Mouse (Mus musculus): ENCODE results near the gene Sord. TPM values are rescaled to one million over a fixed set of nuclear protein-coding genes. Genes with fewer than 3 reads are reported as not detected.

Sord gene
- polyA plus RNA-seq (2012; rRNA removed) = 566 and 646 TPM in 2 replicates

DNA sequence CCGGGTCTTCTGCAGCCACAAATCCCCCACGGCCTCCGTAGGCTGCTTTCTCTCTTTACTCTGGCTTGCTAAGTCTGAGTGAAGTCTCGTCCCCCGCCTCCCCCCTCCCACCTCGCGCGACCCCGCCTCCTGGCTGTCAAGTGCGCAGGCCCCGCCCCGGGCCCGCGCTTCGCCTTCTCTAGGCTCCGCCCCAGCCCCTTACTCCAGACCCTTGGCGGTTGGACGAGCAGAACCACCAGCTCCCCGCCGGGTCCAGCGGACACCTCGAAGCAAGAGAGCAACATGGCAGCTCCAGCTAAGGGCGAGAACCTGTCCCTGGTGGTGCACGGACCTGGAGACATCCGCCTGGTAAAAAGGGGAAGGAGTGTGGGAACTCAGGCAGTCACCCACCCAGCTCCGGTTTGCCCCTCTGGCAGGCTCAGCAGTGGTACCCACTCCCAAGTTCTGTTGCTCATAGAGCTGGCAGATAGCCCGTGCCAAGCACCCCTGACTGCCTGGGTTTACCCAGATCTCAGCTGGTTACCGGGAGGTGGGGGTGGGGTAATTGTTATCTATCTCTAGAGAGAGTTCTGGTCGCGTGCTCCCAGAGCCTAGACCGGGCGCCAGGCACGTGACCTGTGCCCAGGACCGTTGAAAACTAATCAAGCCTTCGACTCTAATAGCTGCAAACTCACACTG, at the start of gene Sord:
Sord (plus strand) TSS at position 139 of the 678 bp plus-strand sequence.
- H3K4me1 ChIP-seq (ENCODE audit: control insufficient read depth, insufficient read depth, low read length) = no peaks in the 10 kb centered on the region; the same call in 1 of the 2 replicates
- under 1% methylated on average over 35 of the region's 35 CpGs for WGBS
- TF ChIP-seq POLR2A (IDR thresholded peaks at IDR 0.05; ENCODE audit: low read depth, low read length) (peak; percentile 77), CTCF (conservative IDR thresholded peaks at IDR 0.05; ENCODE audit: insufficient read depth, insufficient read length, low read depth, low read length) (no peak)
- DNase-seq = peak; percentile 90
- H3K4me3 ChIP-seq (ENCODE audit: insufficient read depth, low read depth, low read length) = peak within 1 kb of the TSS; percentile 70
- H3K27ac ChIP-seq (ENCODE audit: insufficient read depth, low read depth, low read length) = peak within 1 kb of the TSS; percentile 94
- no peaks in the 10 kb centered on the region for H3K27me3 ChIP-seq (replicated peaks; ENCODE audit: control insufficient read depth, insufficient read depth, low read length)
- no peaks in the 10 kb centered on the region; the same call in 1 of the 2 replicates for H3K36me3 ChIP-seq (ENCODE audit: control insufficient read depth, insufficient read depth, low read length)

DNA sequence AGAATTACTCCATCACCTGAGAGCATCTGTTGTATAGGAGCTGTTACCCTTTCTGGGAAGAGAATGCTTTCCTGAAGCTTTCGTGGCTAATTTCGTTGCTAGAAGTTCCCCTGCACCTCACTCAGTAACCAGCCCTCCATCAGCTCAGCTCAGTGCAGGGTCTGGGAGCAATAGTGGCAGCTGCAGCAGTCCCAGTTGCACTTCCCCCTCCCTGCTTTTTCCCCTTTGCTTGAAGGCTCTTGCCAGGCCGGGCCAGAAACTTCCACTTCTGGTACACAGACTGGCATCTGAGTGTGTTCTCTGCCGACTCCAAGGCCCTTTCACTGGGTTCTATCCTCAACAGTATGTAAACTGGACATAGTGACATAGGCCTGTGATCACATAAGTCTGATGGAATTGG, 49.5 kb upstream of the Sord start:
- no peaks in the 10 kb centered on the region for H3K27me3 ChIP-seq (replicated peaks; ENCODE audit: control insufficient read depth, insufficient read depth, low read length)
- no peak overlapping the region for H3K4me3 ChIP-seq (ENCODE audit: insufficient read depth, low read depth, low read length)
- no peaks in the 10 kb centered on the region for H3K36me3 ChIP-seq (ENCODE audit: control insufficient read depth, insufficient read depth, low read length)
- 86% methylated on average over 4 of the region's 4 CpGs for WGBS
- H3K27ac ChIP-seq (ENCODE audit: insufficient read depth, low read depth, low read length) = no peak overlapping the region
- H3K4me1 ChIP-seq (ENCODE audit: control insufficient read depth, insufficient read depth, low read length) = no peaks in the 10 kb centered on the region
- no peak for DNase-seq
- TF ChIP-seq POLR2A (IDR thresholded peaks at IDR 0.05; ENCODE audit: low read depth, low read length) (no peak), CTCF (conservative IDR thresholded peaks at IDR 0.05; ENCODE audit: insufficient read depth, insufficient read length, low read depth, low read length) (no peak)

DNA sequence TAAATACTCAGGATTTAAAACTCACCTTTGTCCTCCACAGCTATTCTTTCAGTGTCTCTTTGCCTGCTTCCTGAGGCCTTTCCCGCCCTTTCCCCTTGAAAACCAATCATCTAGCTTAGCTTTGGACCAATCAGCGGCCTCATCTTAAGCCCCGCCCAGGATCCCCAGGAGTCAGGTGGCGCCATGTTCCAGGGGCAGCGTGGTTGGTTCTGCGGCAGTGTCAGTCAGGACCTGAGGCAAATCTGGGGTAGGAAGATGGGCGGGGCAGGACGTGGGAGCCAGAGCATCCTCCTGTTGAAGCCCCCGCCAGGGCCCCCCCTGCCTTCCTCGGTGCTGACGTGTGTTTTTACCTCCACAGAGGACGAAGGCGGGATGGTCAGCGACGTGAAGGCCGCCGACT, 48.4 kb upstream of the Sord start, which contains the start of the genes Patl2 and Terb2:
Patl2 (minus strand) TSS at position 84 of the 400 bp plus-strand sequence.
Terb2 (plus strand) TSS at position 167 of the 400 bp plus-strand sequence.
- no peaks in the 10 kb centered on the region for H3K27me3 ChIP-seq (replicated peaks; ENCODE audit: control insufficient read depth, insufficient read depth, low read length)
- no peaks in the 10 kb centered on the region for H3K4me1 ChIP-seq (ENCODE audit: control insufficient read depth, insufficient read depth, low read length)
- TF ChIP-seq CTCF (conservative IDR thresholded peaks at IDR 0.05; ENCODE audit: insufficient read depth, insufficient read length, low read depth, low read length) = no peak
- no peak for TF ChIP-seq POLR2A (IDR thresholded peaks at IDR 0.05; ENCODE audit: low read depth, low read length)
- H3K27ac ChIP-seq (ENCODE audit: insufficient read depth, low read depth, low read length) = no peak within 1 kb of the TSS
- DNase-seq = no peak
- 86% methylated on average over 17 of the region's 17 CpGs for WGBS
- H3K36me3 ChIP-seq (ENCODE audit: control insufficient read depth, insufficient read depth, low read length) = no peaks in the 10 kb centered on the region
- no peak within 1 kb of the TSS for H3K4me3 ChIP-seq (ENCODE audit: insufficient read depth, low read depth, low read length)

DNA sequence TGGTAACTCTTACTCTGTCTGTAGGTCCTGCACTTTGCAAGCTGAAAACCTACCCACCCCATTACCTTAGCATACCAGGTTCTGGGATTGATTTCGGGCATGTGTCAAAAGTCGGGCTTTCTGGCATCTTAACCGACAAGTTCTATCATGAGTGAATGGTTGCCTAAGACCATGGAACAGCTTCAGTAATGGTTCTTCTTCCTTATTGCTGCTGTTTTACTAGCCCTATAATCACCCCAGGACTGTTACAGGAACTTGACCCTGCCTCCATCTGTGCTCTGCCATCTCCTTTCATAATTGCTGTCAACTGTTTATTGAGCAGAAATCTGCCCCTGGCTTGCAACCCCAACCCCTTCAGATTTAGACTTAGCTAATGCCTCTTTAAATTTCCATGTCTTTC, 47.8 kb upstream of the Sord start:
- H3K27ac ChIP-seq (ENCODE audit: insufficient read depth, low read depth, low read length) = no peak overlapping the region
- WGBS = 89% methylated on average over 3 of the region's 3 CpGs
- H3K36me3 ChIP-seq (ENCODE audit: control insufficient read depth, insufficient read depth, low read length) = no peaks in the 10 kb centered on the region
- TF ChIP-seq POLR2A (IDR thresholded peaks at IDR 0.05; ENCODE audit: low read depth, low read length) = no peak
- TF ChIP-seq CTCF (conservative IDR thresholded peaks at IDR 0.05; ENCODE audit: insufficient read depth, insufficient read length, low read depth, low read length) = no peak
- no peaks in the 10 kb centered on the region for H3K4me1 ChIP-seq (ENCODE audit: control insufficient read depth, insufficient read depth, low read length)
- H3K4me3 ChIP-seq (ENCODE audit: insufficient read depth, low read depth, low read length) = no peak overlapping the region
- no peaks in the 10 kb centered on the region for H3K27me3 ChIP-seq (replicated peaks; ENCODE audit: control insufficient read depth, insufficient read depth, low read length)
- no peak for DNase-seq

DNA sequence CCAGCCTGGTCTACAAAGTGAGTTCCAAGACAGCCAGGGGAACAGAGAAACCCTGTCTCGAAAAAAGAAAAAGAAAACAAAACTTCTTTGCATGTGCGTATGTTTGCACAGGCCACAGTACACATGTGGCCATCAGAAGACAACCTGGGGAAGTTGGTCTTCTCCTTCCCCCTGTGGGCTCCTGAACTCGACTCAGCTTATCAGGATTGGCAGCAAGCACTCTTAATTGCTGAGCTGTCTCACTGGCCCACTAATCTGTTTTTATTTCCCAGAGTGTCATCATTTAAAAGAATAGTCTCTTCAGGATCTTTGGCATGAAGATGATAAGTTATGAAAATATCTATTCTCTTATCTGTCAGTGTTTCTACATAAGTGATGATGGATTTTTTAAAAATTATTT, 42.7 kb upstream of the Sord start:
- no peak for TF ChIP-seq CTCF (conservative IDR thresholded peaks at IDR 0.05; ENCODE audit: insufficient read depth, insufficient read length, low read depth, low read length)
- TF ChIP-seq POLR2A (IDR thresholded peaks at IDR 0.05; ENCODE audit: low read depth, low read length) = no peak
- no peak for DNase-seq

DNA sequence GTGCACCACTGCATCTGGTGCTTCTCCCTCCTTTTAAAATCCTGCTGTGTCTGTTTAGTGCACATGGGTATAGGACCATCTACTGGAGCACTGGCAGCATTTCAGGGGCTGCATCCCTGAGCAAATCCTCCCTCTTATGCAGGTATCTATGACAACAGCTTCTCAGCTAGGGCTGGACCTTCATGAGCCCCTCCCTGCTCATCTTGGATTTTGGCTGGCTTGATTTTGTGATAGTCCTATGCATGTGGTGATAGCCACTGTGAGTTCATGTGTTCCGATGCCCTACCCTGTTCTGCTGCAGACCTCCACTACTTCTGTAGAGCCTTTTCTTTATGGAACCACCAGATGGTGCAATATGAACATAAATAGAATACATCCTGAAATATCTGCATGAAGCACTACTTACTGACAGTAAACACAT, 40.0 kb upstream of the Sord start:
- Histone ChIP-seq H3K4me1 (ENCODE audit: control insufficient read depth, insufficient read depth, low read length) (no peaks in the 10 kb centered on the region), H3K27ac (ENCODE audit: insufficient read depth, low read depth, low read length) (no peak overlapping the region), H3K4me3 (ENCODE audit: insufficient read depth, low read depth, low read length) (no peak overlapping the region), H3K36me3 (ENCODE audit: control insufficient read depth, insufficient read depth, low read length) (no peaks in the 10 kb centered on the region), H3K27me3 (replicated peaks; ENCODE audit: control insufficient read depth, insufficient read depth, low read length) (no peaks in the 10 kb centered on the region)
- DNase-seq = peak; percentile 63
- WGBS = 41% methylated on average over 1 of the region's 1 CpGs
- no peak for TF ChIP-seq POLR2A (IDR thresholded peaks at IDR 0.05; ENCODE audit: low read depth, low read length)
- TF ChIP-seq CTCF (conservative IDR thresholded peaks at IDR 0.05; ENCODE audit: insufficient read depth, insufficient read length, low read depth, low read length) = peak; percentile 51

More for the DNA sequence above, 42.7 kb upstream of the Sord start:
- no peaks in the 10 kb centered on the region for H3K27me3 ChIP-seq (replicated peaks; ENCODE audit: control insufficient read depth, insufficient read depth, low read length)
- no peak overlapping the region for H3K27ac ChIP-seq (ENCODE audit: insufficient read depth, low read depth, low read length)
- WGBS = 73% methylated on average over 3 of the region's 3 CpGs
- H3K36me3 ChIP-seq (ENCODE audit: control insufficient read depth, insufficient read depth, low read length) = no peaks in the 10 kb centered on the region
- H3K4me3 ChIP-seq (ENCODE audit: insufficient read depth, low read depth, low read length) = no peak overlapping the region
- no peaks in the 10 kb centered on the region for H3K4me1 ChIP-seq (ENCODE audit: control insufficient read depth, insufficient read depth, low read length)

DNA sequence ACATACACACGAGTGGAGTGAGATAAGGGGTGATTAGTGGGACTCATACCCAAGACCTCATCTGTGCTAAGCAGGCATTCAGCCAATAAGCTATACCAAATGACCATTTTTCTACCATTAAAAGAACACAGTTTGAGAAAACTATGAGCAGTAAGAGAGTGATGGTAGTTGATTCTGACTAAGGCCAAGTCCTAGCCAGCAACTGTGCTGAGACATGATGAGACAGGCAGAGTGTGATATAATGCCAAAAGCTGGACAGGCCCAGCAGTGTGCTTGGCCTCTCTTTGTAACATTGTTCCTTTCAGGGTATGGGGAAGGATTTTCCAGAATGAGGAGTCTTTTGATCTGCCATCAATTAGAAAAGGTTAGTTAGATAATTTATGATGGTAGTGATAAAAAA, 33.0 kb upstream of the Sord start:
- Histone ChIP-seq H3K27me3 (replicated peaks; ENCODE audit: control insufficient read depth, insufficient read depth, low read length) (no peaks in the 10 kb centered on the region), H3K4me1 (ENCODE audit: control insufficient read depth, insufficient read depth, low read length) (no peaks in the 10 kb centered on the region), H3K4me3 (ENCODE audit: insufficient read depth, low read depth, low read length) (no peak overlapping the region), H3K36me3 (ENCODE audit: control insufficient read depth, insufficient read depth, low read length) (no peaks in the 10 kb centered on the region), H3K27ac (ENCODE audit: insufficient read depth, low read depth, low read length) (no peak overlapping the region)
- TF ChIP-seq CTCF (conservative IDR thresholded peaks at IDR 0.05; ENCODE audit: insufficient read depth, insufficient read length, low read depth, low read length) (no peak), POLR2A (IDR thresholded peaks at IDR 0.05; ENCODE audit: low read depth, low read length) (no peak)
- DNase-seq = no peak
- 89% methylated on average over 1 of the region's 1 CpGs for WGBS

Measured in kidney, adult 2 months (tissue).